Mouse (Mus musculus) adrenal gland, postnatal 36 days (tissue): ENCODE measurements around the gene Xrn1. TPM values are rescaled to one million over a fixed set of nuclear protein-coding genes. Genes with fewer than 3 reads are reported as not detected.
A peak's percentile ranks its signal among the peaks of the same experiment; 100 is the strongest.
"Not testable (repeated sequence)": the region's sequence is repeated elsewhere in the genome, so short reads cannot be mapped to it uniquely, and the experiment has no call there.

Experiments used
- DNase-seq, 2 experiments: peaks; one replicate each; pipeline ENCODE4 v3.0.0; 2021; ENCODE audit warnings: mixed read lengths in 1 of 2
- long read RNA-seq, 2 experiments: library from polyadenylated mRNA; stranded (forward); transcript quantifications; one replicate each; pipeline ENCODE4 v2.0.0; 2021; ENCODE audit warnings: borderline sequencing depth in 2 of 2
- total RNA-seq, 2 experiments: library from RNA; stranded (reverse); gene quantifications; 2 replicates each; pipeline ENCODE4 v1.2.3; 2021

Xrn1 gene
- 10 to 100 TPM; 22.8 to 24.0 TPM for total RNA-seq
- long read RNA-seq, experiment 1, partial matches to known transcripts: 0 of 2 reads
- long read RNA-seq, experiment 1, other reads (novel, unspliced or antisense): 2 of 2 reads
- long read RNA-seq, experiment 2, partial matches to known transcripts: 0 of 1 reads
- long read RNA-seq, experiment 2, other reads (novel, unspliced or antisense): 1 of 1 reads

DNA sequence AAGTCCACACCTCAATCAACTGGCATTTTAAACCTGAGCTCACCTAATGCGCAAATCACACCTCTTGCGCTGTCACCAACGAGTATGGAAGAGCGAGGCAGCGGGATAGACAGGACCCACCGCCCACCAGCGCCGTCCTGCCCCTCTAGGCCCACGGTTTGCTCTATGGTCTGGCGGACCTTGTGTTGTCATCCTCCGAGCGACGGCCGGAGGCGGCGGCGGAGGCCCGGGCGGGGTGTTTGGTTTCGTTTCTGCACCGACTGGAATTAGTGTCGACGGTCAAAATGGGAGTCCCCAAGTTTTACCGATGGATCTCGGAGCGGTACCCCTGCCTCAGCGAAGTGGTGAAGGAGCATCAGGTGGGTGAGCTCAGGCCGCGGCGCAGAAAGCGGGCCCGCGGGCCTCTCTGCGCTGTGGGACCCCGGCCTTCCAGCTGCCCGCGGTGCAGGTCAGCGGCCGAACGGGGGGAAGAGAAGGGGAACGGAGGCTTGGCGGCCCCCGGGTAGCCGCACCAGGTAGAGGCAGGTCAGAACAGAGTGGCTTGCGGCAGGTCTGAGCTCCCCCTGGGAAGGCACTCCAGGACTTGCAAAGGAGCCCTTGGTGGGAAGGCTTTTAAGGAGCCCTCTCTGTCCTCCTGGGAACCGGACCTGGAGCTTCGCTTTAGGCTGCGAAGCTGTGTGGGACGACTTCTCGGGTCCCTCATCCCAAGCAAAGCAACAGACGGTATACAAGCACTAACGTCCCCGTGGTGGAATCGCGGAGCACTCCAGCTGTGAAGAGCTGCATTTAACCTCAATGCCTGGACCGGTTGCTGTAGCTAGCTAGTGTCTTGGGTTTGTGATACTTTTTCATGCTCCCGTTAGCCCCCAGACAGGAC, at the start of gene Xrn1:
TSS of gene Xrn1 (plus strand) at position 176 of the 877 bp plus-strand sequence.
- DNase-seq: peak; percentile 95

- DNase-seq: no peak
Observed at GRCm38 (mm10) chr9:95932855-95933254, 21.7 kb upstream of the Xrn1 start.

GRCm38 (mm10) chr9:95953658-95954057, 902 bp upstream of the Xrn1 start:
- DNase-seq: no peak

GRCm38 (mm10) chr9:95954226-95954584, 355 bp upstream of the Xrn1 start:
- DNase-seq: peak; percentile 16 to 33

DNA sequence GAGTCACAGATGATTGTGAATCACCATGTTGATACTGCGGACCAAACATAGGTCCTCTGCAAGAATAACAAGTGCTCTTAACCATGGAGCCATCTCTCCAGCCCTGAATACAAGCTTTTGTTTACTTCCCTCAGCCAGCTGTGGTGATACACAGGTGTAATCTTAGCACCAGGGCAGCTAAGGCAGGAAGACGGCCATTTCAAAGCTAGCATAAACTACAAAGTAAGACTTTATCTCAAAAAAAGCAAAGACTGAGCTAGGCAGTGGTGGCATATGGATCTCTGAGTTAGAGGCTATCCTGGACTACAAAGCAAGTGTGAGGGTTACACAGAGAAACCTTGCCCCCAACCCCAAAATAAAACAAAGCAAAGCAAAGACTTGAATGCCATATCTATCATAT, 3.1 kb downstream of the Xrn1 start:
- DNase-seq: no peak

DNA sequence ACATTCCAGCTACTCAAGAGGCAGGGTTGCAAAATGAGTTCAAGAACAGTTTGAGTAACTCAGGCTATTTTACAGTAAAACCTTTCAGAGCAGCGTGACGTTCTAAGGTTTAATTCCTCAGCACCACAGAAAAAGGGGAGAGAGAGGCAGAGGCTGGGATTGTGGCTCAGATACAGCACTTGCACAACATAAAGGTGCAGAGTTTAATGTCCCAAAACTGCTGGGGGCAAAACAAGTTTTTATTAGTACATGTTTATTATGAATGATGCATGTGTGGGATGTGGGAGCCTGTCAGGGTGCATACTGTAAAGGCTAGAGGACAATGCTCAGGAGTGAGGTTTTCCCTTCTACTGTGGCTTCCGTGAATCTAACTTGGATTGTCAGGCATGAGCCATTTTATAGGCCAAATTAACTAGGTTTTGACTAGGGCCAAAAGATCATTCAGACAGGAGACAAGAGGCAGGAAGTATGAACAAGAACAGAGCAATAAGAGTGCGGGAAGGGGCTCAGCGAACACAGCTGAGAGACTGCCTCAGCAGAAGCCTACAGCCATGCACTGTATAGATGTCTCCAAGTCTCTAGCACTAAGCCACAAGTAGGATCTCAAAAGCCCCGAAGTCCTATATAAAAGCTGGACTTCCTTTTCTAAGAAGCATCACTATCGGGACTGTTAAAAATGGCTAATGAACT, 3.6 kb downstream of the Xrn1 start:
- no peak for DNase-seq

- not testable (repeated sequence) for DNase-seq
Observed at GRCm38 (mm10) chr9:95958731-95959105, 4.2 kb downstream of the Xrn1 start.

DNA sequence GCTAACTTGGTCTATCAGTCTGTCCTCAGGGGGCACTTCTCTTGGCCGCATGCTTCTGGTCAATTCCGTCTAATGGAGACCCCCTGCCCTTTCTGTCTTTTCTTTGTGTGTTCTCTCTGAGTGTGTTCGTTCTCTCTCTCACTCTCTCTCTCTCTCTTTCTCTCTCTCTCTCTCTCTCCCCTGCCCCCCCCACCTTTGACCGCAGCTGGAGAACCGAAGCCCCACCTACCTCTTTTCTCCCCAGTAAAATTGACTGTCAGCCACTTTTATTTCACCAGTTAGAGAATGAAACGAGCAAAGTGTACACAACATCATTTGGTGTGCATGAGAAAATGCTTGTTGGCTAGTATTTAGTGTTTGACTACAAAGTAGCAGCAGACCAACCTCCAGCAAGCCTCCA, 4.7 kb downstream of the Xrn1 start:
- DNase-seq: no peak

- no peak for DNase-seq
Observed at GRCm38 (mm10) chr9:95959732-95960428, 5.3 kb downstream of the Xrn1 start.

- no peak for DNase-seq
Observed at GRCm38 (mm10) chr9:95961058-95961457, 6.5 kb downstream of the Xrn1 start.

DNA sequence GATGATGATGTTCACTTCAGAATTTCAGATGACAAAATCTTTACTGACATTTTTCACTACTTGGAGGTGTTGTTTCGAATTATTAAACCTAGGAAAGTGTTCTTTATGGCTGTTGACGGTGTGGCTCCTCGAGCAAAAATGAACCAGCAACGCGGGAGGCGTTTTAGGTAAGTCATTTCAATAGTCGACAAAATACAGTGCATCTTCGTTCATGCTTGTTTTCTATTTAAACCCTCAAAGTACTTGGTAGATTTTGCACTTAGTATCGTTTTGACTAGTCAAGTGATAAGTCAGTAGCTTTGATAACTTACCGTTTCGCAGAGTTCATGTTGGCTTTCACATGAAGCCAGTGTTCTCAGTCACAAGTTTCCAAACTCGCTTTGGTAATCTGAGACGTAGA, 9.5 kb downstream of the Xrn1 start:
- DNase-seq: no peak

GRCm38 (mm10) chr9:95978279-95978678, 23.7 kb downstream of the Xrn1 start:
- DNase-seq: no peak

- DNase-seq: no peak
Observed at GRCm38 (mm10) chr9:95979896-95980295, 25.3 kb downstream of the Xrn1 start.

GRCm38 (mm10) chr9:95992255-95992654, 37.7 kb downstream of the Xrn1 start:
- DNase-seq: peak in 1 of 2 experiments; percentile 20

DNA sequence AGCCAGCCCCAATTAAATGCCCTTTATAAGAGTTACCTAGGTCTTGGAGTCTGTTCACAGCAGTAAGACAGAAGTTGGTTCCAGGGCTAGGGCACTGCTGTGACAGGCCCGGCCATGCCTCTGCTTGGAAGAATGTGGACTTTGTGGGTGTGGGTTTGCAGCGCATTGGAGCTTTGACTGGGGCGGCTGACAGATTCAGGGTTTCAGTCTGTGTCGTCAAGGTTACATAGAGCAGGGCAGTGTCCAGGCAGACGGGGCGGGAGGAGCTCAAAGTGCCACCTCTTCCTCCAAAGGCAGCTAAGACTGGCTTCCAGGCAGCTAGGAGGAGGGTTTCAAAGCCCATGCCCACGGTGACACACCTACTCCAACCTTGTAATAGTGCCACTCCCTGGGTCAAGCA, 49.9 kb downstream of the Xrn1 start:
- peak; percentile 4 to 8 for DNase-seq

DNA sequence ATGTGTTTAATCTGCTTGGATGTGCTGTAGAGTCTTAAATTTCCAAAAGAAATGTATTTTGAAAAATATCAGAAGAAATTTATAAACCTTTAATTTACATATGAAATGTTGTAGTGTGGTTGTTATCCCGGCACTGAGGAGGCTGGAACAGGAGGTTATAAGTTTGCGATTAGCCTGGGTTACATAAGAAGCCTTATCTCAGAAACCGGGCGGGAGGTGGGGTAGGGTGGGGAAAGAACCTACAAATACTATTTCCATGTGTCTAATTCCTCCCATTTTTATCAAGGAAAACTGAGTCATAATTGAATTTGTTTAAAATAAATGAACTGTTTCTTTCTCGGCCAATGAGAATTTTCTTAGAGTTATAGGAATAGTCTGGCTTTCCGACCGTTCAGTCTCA, 56.1 kb downstream of the Xrn1 start:
- DNase-seq: no peak

DNA sequence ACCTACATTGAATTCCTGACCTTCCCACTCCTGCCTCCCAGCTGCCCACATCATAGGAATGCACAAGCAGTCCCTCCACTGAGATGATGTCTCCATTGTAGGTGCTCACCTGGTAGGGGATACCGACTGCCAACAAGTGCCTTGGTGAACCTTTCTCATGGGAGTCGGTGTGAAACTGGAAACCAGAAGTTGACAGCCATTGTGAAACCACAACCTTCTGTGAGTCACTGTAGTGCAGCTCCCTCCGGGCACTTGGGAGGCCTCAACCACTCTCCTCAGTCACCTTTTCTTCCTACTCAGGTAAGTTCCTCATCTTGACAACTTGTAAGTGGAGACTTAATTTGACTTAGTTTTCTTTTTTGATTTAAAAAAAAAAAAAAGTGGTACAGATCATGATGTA, 69.4 kb downstream of the Xrn1 start:
- DNase-seq: no peak

DNA sequence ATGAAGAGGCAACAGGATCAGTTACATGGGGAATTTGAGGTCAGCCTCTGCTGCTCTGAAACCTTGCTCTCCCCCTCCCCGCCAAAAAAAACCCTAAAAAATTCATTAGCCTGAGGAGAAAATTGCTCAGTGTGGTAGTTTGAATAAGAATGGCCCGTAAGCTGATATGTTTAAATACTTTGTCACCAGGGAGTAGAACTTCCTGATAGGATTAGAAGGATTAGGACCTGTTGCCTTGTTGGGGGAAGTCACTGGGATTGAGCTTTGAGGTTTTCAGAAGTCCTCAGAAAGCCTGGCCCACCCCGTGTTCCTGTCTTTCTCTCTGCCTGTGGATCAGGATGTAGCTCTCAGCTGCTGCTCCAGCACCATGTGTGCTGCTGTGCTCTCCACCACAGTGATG, 73.4 kb downstream of the Xrn1 start:
- DNase-seq: no peak

GRCm38 (mm10) chr9:96028818-96029217, 74.3 kb downstream of the Xrn1 start:
- DNase-seq: peak; percentile 45 to 51

DNA sequence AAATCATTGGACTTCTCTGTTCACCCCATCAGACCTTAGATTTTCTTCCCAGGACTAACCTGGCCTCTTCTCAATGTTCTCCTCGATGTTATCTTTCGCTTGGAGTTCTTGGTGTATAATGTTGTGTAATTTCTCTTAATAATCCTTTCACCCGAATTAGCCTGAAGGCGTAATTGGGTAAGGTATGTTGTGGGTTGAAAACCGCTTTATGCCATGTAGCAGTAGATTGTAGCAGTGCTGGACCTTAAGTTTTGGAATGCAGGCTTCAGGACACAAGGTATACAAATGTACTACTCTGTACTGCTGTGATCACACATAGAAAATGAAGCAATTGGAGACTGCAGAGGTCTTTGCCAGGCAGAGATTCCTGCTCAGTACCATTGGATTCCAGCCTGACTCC, 75.3 kb downstream of the Xrn1 start:
- no peak for DNase-seq

- no peak for DNase-seq
Observed at GRCm38 (mm10) chr9:96035371-96036086, 81.0 kb downstream of the Xrn1 start.

DNA sequence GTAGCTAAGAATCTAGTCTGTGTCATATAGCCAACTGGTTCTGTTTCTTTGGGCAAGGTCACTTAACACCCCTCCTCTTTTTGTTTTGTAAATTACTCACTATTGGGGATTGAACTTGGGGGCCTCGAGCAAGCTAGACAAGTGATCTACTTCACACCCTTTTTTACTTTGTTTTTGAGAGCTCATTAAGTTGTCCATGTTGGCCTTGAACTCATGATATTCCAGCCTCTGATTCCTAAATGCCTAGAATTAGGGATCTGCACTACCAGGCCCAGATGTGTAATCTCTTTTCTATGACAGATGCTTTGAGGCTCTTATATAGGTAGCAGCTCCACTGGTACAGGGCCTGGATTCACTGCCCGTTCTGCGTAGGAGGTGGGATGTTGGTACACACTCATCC, 89.7 kb downstream of the Xrn1 start:
- no peak for DNase-seq
